Mouse (Mus musculus): ENCODE results near the gene Cemip2.

The Cemip2 gene

GRCm38 (mm10) chr19:21780663-21781062, 2.5 kb downstream of the Cemip2 start:
- no peak for DNase-seq

- no peak for DNase-seq
These were observed 3.1 kb downstream of the Cemip2 start for GRCm38 (mm10) chr19:21781066-21781786.

- no peak for DNase-seq
These were observed 3.8 kb downstream of the Cemip2 start for GRCm38 (mm10) chr19:21781787-21782432.

GRCm38 (mm10) chr19:21783717-21784116, 5.6 kb downstream of the Cemip2 start:
- DNase-seq: no peak

GRCm38 (mm10) chr19:21784331-21785131, 6.4 kb downstream of the Cemip2 start:
- no peak for DNase-seq

- DNase-seq: no peak
These were observed 7.0 kb downstream of the Cemip2 start for GRCm38 (mm10) chr19:21785132-21785528.

- DNase-seq: no peak
These were observed 8.9 kb downstream of the Cemip2 start for GRCm38 (mm10) chr19:21787004-21787480.

GRCm38 (mm10) chr19:21788999-21789398, 10.9 kb downstream of the Cemip2 start:
- no peak for DNase-seq

- DNase-seq: no peak
These were observed 11.5 kb downstream of the Cemip2 start for GRCm38 (mm10) chr19:21789676-21790075.

- DNase-seq: no peak
These were observed 13.2 kb downstream of the Cemip2 start for GRCm38 (mm10) chr19:21791386-21791785.

- no peak for DNase-seq
These were observed 13.7 kb downstream of the Cemip2 start for GRCm38 (mm10) chr19:21791826-21792225.

GRCm38 (mm10) chr19:21792587-21793175, 14.5 kb downstream of the Cemip2 start:
- DNase-seq: no peak

- no peak for DNase-seq
These were observed 16.4 kb downstream of the Cemip2 start for GRCm38 (mm10) chr19:21794569-21794968.

- DNase-seq: no peak
These were observed 18.2 kb downstream of the Cemip2 start for GRCm38 (mm10) chr19:21796333-21796732.

- no peak for DNase-seq
These were observed 20.6 kb downstream of the Cemip2 start for GRCm38 (mm10) chr19:21798700-21799099.

GRCm38 (mm10) chr19:21799410-21800373, 21.6 kb downstream of the Cemip2 start:
- no peak for DNase-seq

- no peak for DNase-seq
These were observed 26.3 kb downstream of the Cemip2 start for GRCm38 (mm10) chr19:21804488-21804887.

GRCm38 (mm10) chr19:21805305-21805704, 27.2 kb downstream of the Cemip2 start:
- DNase-seq: no peak

GRCm38 (mm10) chr19:21810135-21810534, 32.0 kb downstream of the Cemip2 start:
- DNase-seq: no peak

- no peak for DNase-seq
These were observed 35.4 kb downstream of the Cemip2 start for GRCm38 (mm10) chr19:21813560-21813959.

- no peak for DNase-seq
These were observed 36.4 kb downstream of the Cemip2 start for GRCm38 (mm10) chr19:21814433-21815020.
